Mouse (Mus musculus) cerebellum, adult 8-10 months (tissue): ENCODE measurements around the gene Olfr521.
"Not testable (repeated sequence)": the region's sequence is repeated elsewhere in the genome, so short reads cannot be mapped to it uniquely, and the experiment has no call there.

Source experiments
- DNase-seq: peaks from one replicate; pipeline ENCODE4 v3.0.0; 2022

Olfr521 gene

GRCm38 (mm10) chr7:99811661-99812060, 48.4 kb downstream of the Olfr521 start:
- DNase-seq: no peak

- peak; percentile 13 for DNase-seq
These were observed 50.1 kb downstream of the Olfr521 start for GRCm38 (mm10) chr7:99813394-99813793.

- DNase-seq: not testable (repeated sequence)
These were observed 54.9 kb downstream of the Olfr521 start for GRCm38 (mm10) chr7:99818181-99818725.
